Mouse (Mus musculus): ENCODE measurements at regions not wholly inside any gene's neighbourhood (a gene's known extent, or its start where the extent isn't known, plus 50 kb on each side); places are given as distances from the start of the nearest gene placed in this dataset.
A peak's percentile ranks its signal among the peaks of the same experiment; 100 is the strongest.

GRCm38 (mm10) chr4:105282681-105283462 lies 125.7 kb downstream of the Plpp3 start:
- intact Hi-C loops (cut with DNase I) = no loop called here

GRCm38 (mm10) chr4:105285431-105286013 lies 128.4 kb downstream of the Plpp3 start:
- no peak for DNase-seq (ENCODE audit: extremely low spot score in 1 of 2, low spot score in 2 of 2)
- intact Hi-C loops (cut with DNase I) = no loop called here

More at GRCm38 (mm10) chr4:105282681-105283462, 125.7 kb downstream of the Plpp3 start:
- DNase-seq (ENCODE audit: extremely low spot score in 1 of 2, low spot score in 2 of 2) = no peak

DNA sequence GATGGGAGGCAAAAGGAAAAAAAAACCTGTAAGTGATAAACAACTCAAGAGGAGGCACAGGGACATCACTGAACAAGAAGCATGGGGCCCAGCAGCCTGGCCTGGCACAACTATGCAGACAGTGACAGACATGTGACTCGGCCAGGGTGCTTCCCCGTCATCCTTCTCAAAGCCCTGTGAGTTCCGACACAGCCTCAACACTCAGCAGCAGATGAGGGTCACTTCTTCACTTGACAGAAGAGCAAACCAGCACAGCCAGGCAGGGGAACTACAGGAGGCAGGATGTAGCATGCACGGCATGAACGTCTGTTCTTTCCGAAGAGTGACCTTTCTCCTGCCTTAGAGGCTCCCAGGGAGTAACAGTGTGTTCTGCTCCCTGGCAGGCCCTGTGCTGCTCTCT lies 129.2 kb downstream of the Plpp3 start:
- intact Hi-C loops (cut with DNase I) = no loop called here
- no peak for DNase-seq (ENCODE audit: extremely low spot score in 1 of 2, low spot score in 2 of 2)

DNA sequence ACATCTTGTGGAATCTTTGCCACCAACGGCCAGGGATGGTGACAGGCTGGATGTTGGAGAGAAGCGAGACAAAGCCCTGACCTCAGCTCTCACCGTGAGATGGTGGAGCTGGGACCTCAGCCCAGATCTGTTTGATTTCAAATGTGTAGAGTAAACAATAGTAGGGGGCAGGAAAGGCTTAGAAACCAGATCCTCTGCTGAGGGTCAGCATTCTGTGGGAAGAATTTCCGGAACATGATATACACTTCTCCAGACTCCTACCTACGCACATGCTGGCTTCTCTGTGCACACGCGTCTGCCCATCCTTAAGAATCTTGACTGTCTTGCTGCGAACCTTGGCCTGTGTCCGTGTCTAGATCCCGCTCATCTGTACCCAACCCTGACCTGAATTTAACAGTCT lies 129.7 kb downstream of the Plpp3 start:
- no peak for DNase-seq (ENCODE audit: extremely low spot score in 1 of 2, low spot score in 2 of 2)
- intact Hi-C loops (cut with DNase I) = no loop called here

DNA sequence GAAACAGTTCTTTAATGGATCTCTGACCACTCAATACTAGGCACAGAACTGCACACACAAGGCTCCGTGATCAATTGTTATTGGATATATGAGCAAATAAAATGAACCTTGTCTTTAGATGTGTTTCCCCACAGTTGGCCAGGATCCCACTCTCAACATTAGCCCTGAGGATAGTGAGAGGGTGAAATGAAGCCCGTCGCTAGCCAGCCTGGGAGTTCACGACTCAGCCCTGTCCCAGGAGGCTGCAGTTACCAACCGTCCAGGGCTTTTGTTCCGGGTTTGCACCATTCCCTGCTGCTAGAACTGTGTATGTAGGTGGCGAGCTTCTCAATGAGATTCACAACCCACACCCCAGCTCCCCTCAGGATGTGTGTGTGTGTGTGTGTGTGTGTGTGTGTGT lies 130.3 kb downstream of the Plpp3 start:
- intact Hi-C loops (cut with DNase I) = no loop called here
- DNase-seq (ENCODE audit: extremely low spot score in 1 of 2, low spot score in 2 of 2) = no peak

GRCm38 (mm10) chr4:105289635-105290034 lies 132.5 kb downstream of the Plpp3 start:
- intact Hi-C loops (cut with DNase I) = no loop called here
- no peak for DNase-seq (ENCODE audit: extremely low spot score in 1 of 2, low spot score in 2 of 2)

DNA sequence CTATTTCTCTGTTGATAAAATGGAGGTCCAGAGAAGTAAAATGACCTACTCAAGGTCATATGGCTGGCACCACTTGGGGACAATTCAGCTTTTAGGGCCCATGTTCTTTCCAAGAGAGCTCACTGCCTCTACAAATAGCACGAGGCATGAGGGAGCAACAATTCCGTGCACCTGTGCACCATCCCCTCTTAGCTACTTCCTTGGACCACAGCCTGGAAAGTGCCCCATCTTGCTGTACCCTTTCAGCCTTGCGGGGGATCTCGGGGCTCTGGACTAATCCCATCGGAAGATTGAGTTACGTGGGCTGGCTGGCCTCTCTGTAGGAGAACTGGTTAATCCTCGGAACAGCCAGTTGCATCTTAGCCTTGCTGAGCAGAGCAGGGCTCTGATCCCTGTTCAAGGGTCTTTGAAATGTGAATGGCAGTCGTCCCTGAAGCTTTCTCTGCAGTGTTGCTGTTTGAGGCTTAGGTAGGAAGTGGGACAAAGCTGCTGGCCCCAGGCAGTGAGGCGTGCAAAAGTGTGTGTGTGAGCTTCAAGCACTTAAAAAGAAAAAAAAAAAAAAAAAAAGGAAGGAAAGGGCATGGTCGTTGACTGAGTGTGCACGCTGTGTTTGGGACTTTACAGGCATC lies 133.8 kb downstream of the Plpp3 start:
- intact Hi-C loops (cut with DNase I) = no loop called here
- DNase-seq (ENCODE audit: extremely low spot score in 1 of 2, low spot score in 2 of 2) = no peak

GRCm38 (mm10) chr4:105291503-105291902 lies 134.4 kb downstream of the Plpp3 start:
- DNase-seq (ENCODE audit: extremely low spot score in 1 of 2, low spot score in 2 of 2) = no peak
- intact Hi-C loops (cut with DNase I) = no loop called here

- intact Hi-C loops (cut with DNase I) = no loop called here
- no peak for DNase-seq (ENCODE audit: extremely low spot score in 1 of 2, low spot score in 2 of 2)
These were observed 142.2 kb downstream of the Plpp3 start for GRCm38 (mm10) chr4:105299358-105299757.

DNA sequence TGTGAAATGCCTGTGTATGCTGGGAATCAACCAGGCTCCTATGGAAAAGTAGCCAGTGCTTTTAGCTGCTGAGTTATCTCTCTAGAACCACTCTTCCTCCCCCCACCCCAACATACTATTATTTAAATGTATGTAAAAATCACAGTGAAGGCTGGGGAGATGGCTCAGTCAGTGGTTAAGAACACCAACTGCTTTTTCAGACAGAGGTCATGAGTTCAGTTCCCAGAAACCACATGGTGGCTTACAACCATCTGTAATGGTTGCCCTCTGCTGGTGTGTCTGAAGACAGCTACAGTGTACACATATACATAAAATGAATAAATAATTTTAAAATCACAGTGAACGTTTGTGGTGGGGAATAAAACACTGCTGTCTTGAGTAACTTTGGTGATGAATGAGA lies 144.4 kb downstream of the Plpp3 start:
- intact Hi-C loops (cut with DNase I) = no loop called here
- no peak for DNase-seq (ENCODE audit: extremely low spot score in 1 of 2, low spot score in 2 of 2)

DNA sequence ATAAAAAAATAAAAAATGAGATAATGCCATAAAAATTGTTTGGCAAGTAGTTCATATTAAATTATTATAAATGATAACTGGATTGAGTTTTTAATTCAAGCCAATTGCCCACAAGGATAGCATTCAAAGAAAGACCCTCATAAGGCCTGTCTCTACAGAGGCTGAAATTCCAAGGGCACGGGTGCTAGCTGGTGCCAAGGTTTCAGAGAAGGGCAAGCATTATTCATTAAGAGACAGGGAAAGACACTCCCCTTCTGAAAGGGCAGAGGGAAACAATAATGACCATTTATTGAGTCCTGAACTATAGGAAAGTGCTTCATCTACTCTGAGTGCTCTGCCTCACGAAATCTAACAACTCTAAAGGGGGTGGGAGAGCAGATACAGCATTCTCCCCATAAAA lies 147.0 kb downstream of the Plpp3 start:
- intact Hi-C loops (cut with DNase I) = no loop called here
- no peak for DNase-seq (ENCODE audit: extremely low spot score in 1 of 2, low spot score in 2 of 2)

- no peak for DNase-seq (ENCODE audit: extremely low spot score in 1 of 2, low spot score in 2 of 2)
- intact Hi-C loops (cut with DNase I) = no loop called here
These were observed 148.8 kb downstream of the Plpp3 start for GRCm38 (mm10) chr4:105305931-105306330.

DNA sequence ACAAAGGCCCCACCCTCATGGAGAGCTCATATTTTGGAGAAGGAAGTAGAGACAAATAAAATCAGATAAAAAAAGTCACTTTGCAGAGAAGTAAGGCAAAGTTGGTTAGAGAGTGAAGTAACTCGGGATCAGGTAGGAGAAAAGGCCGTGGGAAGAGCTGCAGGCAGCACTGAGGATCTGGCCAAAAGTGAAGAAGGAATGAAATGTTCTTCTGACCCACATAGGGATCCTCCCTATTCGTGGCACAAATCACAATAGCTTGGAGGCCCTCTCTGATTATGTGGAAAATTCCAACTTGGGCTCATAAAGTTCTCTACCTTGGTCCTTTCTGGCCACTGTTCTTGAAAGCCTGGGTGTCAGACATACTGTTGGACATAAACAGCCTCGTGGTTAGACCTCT lies 150.2 kb downstream of the Plpp3 start:
- intact Hi-C loops (cut with DNase I) = no loop called here

GRCm38 (mm10) chr4:105307905-105308304 lies 150.8 kb downstream of the Plpp3 start:
- intact Hi-C loops (cut with DNase I) = no loop called here

More for the DNA sequence above, 150.2 kb downstream of the Plpp3 start:
- DNase-seq (ENCODE audit: extremely low spot score in 1 of 2, low spot score in 2 of 2) = no peak

GRCm38 (mm10) chr4:105308971-105309488 lies 151.9 kb downstream of the Plpp3 start:
- intact Hi-C loops (cut with DNase I) = no loop called here
- peak in 1 of 2 experiments; percentile 2 for DNase-seq (ENCODE audit: extremely low spot score in 1 of 2, low spot score in 2 of 2)

More at GRCm38 (mm10) chr4:105307905-105308304, 150.8 kb downstream of the Plpp3 start:
- peak in 1 of 2 experiments; percentile 2 for DNase-seq (ENCODE audit: extremely low spot score in 1 of 2, low spot score in 2 of 2)

DNA sequence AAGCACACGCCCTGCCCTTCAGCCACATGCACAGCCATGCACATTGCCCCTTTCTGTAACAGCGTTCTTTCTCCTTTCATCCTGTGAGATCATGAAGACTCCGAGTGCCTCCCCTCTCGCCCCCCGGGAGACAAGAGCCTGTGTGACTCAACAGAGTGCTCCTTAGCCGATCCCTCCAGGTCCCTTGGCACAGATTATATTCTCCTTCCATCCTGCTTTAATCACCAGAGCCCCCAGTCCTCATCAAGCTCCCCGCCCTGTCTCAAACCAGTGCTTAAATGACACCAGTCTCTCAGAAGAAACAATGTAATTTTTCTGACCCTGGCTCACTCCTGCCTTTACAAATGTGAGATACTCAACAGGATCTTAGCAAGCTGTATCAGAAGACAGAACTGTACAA lies 155.5 kb downstream of the Plpp3 start:
- no peak for DNase-seq (ENCODE audit: extremely low spot score in 1 of 2, low spot score in 2 of 2)
- intact Hi-C loops (cut with DNase I) = no loop called here

GRCm38 (mm10) chr4:105313151-105313818 lies 156.1 kb downstream of the Plpp3 start:
- intact Hi-C loops (cut with DNase I) = no loop called here

GRCm38 (mm10) chr4:105315095-105315494 lies 157.9 kb downstream of the Plpp3 start:
- DNase-seq (ENCODE audit: extremely low spot score in 1 of 2, low spot score in 2 of 2) = no peak
- intact Hi-C loops (cut with DNase I) = loop anchor here (5.0 kb wide), 1 partner anchor 158 kb away; the partner anchor contains the start of gene Plpp3

More at GRCm38 (mm10) chr4:105313151-105313818, 156.1 kb downstream of the Plpp3 start:
- DNase-seq (ENCODE audit: extremely low spot score in 1 of 2, low spot score in 2 of 2) = peak in 1 of 2 experiments; percentile 30
